Mouse (Mus musculus) 416B (cell line): ENCODE data around the gene Cpd.

Experiments
- DNase-seq: peaks from one replicate; pipeline ENCODE4 v3.0.0; 2011; ENCODE audit warnings: low read depth

The Cpd gene

GRCm38 (mm10) chr11:76846878-76847222, at the start of gene Cpd:
Gene Cpd, minus strand, starts transcription at chr11:76847018.
- peak; percentile 92 for DNase-seq

DNA sequence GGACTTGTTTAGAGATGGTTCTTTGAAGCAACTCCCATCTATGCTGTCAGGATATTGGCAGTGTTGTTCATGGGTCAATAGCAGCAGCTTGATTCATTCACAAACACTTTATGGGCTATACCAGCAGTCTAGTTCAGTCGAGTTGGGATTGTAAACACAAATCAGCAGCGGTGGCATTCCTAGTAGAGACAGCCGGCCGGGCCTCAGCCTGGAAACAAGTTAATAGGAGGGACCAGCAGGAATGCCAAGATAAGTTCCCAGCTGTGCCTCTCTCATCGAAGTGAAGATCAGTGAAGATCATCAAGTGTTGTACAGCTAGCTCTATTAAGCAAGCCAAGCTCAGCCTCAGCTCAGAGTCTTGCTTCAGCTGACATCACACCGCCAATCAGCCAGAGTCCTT, 49.5 kb upstream of the Cpd start:
- no peak for DNase-seq

DNA sequence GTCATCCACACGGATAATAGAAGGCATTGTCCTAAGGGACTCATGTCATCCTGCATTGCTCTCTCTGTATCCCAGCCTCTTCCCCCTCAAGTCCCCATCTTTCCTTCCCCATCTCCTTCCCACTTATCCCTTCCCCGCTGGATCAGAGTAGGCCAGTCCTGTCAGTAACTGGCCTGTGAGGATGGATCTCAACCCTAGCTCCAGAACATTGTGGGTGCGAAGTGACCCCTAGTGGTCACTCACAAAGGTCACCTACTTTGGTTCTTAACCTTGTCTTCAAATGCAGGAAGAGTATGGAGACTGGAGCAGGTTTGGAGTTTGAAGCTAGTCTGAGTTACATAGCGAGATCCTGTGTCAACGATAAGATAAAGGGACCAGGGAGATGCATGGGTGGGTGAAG, 47.4 kb upstream of the Cpd start:
- DNase-seq: peak; percentile 84

DNA sequence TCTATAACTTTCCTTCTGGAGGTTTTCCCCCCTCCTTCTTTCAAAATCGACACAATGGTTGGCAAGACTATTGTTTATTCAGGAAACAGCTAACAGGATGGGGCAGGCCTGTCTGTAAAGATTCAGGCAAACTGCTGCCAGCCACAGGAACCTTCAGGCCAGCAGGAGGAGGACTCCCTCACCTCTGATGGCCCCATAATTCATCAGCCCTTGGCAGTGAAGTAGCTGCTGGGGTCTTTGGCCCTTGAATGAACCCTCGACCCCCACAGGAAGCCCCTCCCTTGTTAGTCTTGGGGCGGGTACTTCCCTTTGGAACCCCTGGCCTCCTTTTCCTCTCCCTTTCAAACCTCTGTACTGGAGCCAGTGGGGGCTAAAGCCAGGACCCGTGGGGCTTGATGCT, 46.8 kb upstream of the Cpd start:
- DNase-seq: peak; percentile 66

GRCm38 (mm10) chr11:76892972-76893371, 46.2 kb upstream of the Cpd start:
- DNase-seq: no peak

DNA sequence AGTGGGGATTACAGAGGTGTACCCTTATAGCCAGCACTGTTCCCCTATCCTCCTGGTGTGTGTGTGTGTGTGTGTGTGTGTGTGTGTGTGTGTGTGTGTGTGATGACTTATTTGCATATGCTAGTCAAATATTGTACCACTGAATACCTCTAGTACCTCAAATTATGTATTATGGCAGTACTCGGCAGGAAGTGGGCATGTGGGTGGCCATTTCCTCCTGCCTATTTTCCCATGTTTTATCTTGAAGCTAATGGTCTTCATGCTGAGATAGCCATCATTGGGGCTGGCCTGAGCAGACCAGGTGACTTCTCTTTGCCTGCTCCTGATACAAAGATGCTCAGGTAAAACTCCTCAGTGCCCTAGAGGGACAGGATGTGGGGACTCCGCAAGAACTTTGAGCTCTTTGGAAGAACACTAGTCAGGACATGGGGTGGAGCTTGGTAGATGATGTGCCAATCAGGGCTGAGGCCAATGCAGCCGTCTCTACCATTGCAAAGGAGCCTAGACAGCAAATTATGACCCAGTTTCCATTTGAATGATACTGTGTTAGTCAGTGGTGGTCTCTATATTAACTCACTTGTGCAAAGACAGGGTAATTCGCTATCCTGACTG, 45.0 kb upstream of the Cpd start:
- DNase-seq: peak; percentile 23

GRCm38 (mm10) chr11:76891171-76891570, 44.4 kb upstream of the Cpd start:
- peak; percentile 72 for DNase-seq

- DNase-seq: peak; percentile 51
These were observed 42.7 kb upstream of the Cpd start for GRCm38 (mm10) chr11:76889339-76890164.

GRCm38 (mm10) chr11:76884451-76884850, 37.6 kb upstream of the Cpd start:
- peak; percentile 46 for DNase-seq

- DNase-seq: peak; percentile 70
These were observed 33.0 kb upstream of the Cpd start for GRCm38 (mm10) chr11:76879816-76880215.

DNA sequence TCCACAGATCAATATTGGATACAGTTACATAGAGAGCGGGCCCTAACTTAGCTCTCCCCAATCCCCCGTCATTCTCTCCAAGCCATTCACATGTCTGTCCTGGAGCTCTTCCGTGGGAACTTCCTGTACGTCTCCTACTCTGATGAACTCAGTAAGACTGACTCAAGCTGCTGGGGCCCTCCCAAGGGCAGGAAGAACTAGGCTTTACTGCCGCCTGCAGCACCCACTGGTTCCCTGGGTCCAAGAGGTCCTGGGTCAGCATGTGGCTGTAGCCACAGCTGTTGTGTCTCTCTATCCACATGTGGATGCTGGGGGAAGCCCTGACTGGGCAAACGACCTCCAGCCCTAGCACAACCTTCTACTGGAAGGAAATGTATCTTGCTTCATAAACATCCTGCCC, 27.9 kb upstream of the Cpd start:
- no peak for DNase-seq

DNA sequence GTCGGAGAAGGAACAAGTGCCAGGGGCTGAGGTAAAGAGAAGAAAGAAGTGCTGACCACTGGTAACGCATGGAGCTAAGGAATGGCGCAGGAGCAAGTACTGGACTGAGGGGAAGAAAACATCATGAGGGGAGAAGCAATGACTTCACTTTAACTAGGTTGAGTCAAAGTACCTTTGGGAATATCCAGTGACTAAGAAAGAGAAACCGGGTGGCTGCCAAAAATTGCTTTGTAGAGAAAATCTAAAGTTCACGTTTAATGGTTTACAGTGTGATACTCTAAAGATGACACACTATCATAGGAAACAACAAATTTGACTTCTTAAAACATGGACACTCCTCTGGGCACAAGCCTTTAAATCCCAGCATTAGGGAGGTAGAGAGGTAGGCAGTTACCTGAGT, 27.0 kb upstream of the Cpd start:
- no peak for DNase-seq

DNA sequence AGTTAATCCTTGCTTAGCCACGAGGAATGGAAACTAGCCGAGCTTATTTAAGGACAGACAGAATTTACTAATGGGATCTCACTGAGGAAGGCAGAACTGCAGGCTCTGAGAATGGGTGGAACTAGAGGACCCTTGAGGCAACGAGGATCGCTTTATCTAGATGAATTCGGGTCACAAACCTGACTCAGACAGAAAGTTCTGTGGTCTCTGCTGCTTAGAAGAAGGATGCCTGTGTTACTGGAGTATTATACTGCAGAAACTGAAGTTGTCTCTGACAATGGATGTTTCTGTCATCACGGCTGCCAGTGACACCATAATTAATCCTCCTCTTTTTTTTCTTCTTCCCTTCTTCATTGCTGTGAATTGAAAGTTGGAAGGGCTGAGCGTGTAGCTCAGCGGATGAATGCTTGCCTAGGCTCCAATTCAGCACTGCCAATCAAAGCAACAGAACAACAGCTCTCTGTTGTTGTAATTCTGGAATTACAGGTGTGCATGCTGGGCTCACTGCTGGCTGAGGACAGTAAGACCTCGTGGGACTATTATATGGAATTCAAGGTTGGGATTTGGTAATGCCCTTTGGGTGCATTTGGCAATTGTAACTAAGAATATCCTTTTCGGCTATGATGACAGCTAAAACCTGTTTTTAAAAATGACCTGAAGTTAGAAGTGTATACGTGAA, 25.9 kb upstream of the Cpd start:
- no peak for DNase-seq

DNA sequence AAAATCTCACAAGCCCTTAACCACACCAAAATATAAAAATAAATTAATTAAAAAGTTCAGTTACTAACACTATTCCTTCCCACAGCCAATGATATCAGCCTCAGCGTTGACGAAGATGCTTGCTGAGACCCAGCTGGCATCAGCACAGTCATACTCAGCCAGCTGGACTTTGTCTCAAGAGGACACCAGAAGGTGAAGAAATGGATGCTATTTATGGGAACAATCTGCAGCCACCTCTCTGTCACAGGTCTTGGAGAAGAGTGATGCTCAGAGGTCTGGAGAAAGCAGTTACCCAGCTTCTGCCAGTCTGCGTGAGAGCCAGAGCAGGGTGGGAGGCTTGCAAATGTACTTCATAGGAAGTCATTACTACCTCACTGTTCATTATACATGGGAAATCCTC, 14.4 kb upstream of the Cpd start:
- no peak for DNase-seq

GRCm38 (mm10) chr11:76859261-76859660, 12.4 kb upstream of the Cpd start:
- DNase-seq: peak; percentile 59

GRCm38 (mm10) chr11:76858781-76859180, 12.0 kb upstream of the Cpd start:
- peak; percentile 65 for DNase-seq

DNA sequence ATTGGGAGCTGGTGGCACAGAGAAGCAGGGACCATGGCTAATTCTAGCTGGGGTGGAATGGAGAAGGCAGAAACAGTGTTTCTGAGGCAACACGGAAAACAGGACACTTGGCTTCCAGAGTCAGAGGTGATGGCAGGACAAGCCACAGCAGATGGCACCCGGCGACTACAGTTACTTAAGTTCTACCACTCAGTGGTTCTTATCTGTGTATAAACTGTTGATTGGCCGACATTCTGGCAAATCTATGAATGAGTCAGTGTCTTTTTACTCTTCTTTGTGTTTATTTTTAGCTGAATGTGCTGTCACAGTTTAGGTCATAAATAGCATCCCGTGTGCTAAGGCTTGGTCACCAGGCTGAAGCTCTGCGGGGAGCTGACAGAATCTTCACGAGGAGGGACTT, 10.3 kb upstream of the Cpd start:
- peak; percentile 32 for DNase-seq

DNA sequence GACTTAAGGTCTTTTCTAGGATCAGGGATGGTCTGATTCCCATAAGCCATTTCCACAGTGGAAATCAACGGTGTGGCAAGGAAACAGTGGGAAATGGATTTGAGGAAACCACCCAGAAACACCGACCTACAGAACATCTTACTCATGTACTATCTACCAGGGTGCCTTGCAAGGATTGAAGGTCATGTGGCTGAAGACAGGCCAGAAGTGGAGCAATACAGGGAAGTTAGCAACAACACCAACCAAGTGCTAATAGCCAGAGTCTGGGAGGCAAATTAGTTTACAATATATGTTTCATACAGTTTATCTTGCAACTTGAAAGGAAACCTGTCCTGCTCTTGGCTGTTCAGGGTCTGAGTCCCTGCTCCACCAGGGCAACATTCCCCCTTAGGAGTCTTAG, 9.8 kb upstream of the Cpd start:
- DNase-seq: peak; percentile 42

- DNase-seq: no peak
These were observed 7.9 kb upstream of the Cpd start for GRCm38 (mm10) chr11:76854475-76855341.

GRCm38 (mm10) chr11:76851512-76851911, 4.7 kb upstream of the Cpd start:
- peak; percentile 31 for DNase-seq

DNA sequence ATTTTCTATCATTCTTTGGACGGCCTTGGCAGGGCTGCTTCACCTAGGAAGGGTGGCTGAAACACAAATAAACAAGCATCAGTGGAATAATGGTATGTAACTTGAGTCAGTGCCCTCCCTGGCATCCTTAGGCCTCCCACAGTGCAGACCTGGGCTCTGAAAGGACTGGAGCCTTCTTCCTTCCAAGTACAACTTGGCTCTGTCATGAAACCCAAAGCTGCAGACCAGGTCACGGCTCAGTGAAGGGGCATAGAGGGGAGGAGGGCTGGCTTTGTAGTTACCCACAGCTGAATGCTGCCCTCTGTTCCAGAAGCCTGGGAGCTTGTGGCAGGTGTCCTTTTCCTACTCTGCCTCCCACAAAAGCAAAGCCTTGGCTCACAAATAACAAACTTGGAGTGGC, 2.8 kb upstream of the Cpd start:
- no peak for DNase-seq

DNA sequence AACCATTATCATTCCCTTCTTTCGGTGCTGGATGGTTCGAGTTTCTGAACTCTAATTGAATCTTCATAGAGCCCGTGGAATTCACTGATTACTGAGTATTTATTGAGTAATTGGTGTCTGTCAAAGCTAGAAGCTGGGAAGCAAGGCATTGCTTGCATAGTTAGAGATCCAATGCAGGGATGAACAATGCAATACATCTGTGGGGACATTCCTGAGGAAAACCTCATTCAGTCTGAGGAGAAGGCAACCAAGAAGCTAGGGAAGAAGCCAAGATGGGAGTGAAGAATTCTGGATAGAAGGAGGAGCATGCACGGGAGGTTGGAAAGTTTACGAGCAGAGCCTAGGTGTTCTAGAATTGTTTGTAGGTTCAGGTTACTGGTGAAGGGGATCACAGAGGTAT, 1.3 kb upstream of the Cpd start:
- no peak for DNase-seq
